Mouse (Mus musculus) gastrocnemius, postnatal 14 days (tissue): ENCODE results near the gene Cbfa2t2. TPM values are rescaled to one million over a fixed set of nuclear protein-coding genes. Genes with fewer than 3 reads are reported as not detected.

Source experiments
- DNase-seq: peaks from one replicate; pipeline ENCODE4 v3.0.0; 2021; ENCODE audit warnings: mixed read lengths
- intact Hi-C: fragments of 180-260 bp; cut with DNase I; formaldehyde crosslinking; loops from one replicate; pipeline ENCODE4 v1.15.1; 2025; ENCODE audit warnings: low total_unique reads
- total RNA-seq, 2 experiments: library from RNA; stranded (reverse); gene quantifications; 2 replicates each; pipeline ENCODE4 v1.2.3; 2021

Gene Cbfa2t2
- total RNA-seq, 2 experiments from 2014 or later: 12.2 to 15.7 TPM

DNA sequence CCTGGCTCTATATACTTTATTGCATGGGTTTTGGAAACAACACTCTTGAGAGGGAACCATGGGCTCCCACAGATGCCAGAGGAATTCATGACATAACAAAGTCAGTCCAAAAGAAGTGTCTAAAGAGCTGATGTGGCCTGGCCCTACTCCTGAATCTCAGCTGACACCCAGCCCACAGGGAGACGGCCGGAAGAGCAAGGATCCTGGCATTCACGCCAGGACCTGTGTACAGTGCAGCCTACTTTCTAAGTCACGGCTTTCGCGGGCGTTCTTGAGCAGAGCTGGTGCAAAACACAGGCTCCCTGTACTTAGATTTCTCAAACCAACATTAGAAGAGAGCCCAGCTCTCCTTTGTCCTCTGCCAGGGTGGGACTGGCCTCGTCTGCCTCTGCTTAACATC, 144.3 kb downstream of the Cbfa2t2 start:
- intact Hi-C loops: no loop called here
- DNase-seq: peak; percentile 73

DNA sequence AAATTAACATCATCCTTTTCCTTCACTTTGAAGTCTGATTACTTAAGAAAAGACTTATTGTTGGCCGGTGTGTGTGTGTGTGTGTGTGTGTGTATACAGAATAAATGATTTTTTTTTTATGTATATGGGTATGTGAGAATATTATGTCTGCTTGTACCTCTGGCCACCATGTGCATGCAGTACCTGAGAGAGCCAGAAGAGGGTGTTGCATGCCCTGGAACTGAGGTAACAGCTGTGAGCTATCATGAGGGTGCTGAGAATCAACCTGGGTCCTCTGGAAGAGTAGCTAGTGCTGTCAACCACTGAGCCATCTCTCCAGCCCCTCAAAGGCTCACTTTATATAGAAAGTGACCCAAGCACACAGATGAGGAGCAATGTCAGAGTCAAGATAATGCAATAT, 145.1 kb downstream of the Cbfa2t2 start:
- DNase-seq: no peak
- intact Hi-C loops: no loop called here

DNA sequence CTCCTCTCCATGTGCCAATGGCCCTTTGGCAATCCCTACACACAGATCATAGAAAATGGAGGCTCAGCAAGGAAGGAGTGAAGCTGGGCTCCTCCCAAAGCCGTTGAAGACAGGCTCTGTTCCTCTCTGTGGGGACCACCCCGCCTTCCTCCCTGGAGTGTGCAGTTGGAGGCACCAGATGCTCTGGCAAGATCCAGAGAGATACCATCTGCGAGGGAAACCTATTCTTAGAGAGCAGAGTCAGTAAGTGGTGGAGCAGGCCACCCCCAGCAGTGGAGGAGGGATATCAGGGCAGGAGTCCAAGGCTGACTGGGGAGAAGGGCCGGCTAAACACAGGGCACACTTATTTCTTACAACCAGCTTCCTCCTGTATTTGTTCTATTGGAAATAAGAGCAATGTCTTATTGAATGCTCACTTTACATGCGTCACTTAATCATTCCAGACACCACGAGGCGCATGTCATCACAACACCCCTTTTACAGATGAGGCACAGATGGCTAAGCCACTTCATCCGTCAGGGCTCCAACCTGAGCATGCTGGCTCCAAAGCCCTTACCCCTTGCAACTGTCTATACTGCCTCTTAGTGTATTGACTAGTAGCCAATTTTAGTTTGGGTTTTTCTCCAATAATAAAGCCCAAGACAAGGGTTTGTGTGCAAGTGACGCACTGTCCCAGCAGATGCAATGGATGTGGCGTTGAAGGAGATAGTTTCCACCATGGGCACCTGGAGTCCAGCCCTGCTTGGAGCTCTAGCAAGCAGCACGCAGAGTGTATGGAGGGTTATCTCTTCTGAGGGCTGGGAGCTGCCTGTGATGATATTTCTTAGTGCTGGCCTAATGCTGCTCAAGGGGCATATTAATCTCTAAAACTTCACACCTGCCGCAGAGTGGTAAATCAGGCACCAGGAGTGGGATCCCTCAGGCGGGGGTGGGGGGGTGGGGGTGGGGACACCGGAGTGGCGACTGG, 147.9 kb downstream of the Cbfa2t2 start:
- DNase-seq: peak; percentile 23
- intact Hi-C loops: no loop called here

DNA sequence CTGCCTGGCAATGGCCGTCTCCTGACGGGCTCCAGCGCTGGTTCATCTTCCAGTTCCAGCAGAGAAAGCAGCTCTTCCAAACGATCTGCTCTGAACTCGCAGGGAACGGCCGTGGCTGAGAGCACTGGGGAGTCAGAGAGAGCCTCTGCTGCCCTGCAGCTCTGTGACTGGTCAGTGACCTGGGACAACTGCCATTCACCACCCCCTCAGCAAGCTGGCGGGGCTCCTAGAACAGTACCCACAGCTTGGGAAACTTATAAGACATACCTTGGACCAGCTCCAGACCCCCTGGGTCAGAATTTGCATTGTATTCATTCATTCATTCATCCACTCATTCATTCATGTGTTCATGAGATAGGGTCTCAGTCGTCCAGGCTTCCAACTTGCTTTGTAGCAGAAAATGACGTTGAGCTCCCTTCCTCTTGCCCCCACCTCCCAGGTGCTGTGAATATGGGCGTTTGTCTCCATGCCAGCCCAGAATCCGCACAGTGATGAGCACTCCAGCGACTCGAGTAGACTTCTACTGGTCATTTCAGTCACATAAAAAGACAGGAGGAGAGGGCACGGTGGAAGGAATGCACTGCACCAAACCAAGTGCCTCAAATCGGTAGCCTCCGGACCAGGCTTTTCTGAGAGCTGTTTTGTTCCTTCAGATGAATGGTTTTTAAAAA, 148.8 kb downstream of the Cbfa2t2 start:
- no peak for DNase-seq

DNA sequence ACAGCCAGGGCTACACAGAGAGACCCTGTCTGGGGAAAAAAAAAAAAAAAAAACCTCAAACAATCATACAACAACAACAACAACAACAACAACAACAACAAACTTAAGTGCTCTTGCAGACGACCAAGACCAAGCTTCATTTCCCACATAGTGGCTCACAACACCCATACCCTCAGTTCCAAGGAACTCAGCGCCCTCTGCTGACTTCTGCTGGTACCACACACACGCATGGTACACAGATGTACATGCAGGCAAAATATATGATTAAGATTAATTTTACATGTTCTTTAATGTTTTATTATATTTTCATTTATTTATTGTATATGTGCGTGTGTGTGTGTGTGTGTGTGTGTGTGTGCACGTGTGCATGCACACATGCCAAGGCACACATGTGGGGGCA, 150.1 kb downstream of the Cbfa2t2 start:
- no peak for DNase-seq

More for the DNA sequence above, 148.8 kb downstream of the Cbfa2t2 start:
- intact Hi-C loops: no loop called here

More for the DNA sequence above, 150.1 kb downstream of the Cbfa2t2 start:
- intact Hi-C loops: no loop called here

Other genes starting within 250 kb of the Cbfa2t2 start
- not detected for gene Bpifb1, start 245.7 kb upstream of the Cbfa2t2 start, total RNA-seq
- not detected for gene Bpifb5, start 212.7 kb upstream of the Cbfa2t2 start, total RNA-seq
- gene Bpifb9a, start 178.6 kb upstream of the Cbfa2t2 start, total RNA-seq: not detected
- gene Bpifb9b, start 129.3 kb upstream of the Cbfa2t2 start, total RNA-seq: not detected
- 10 to 100 TPM in 1 of 2 experiments, 1 to 10 TPM in 1; 8.9 to 12.1 TPM for gene Cdk5rap1, start 63.5 kb upstream of the Cbfa2t2 start, total RNA-seq
- gene Snta1, start 28.4 kb upstream of the Cbfa2t2 start, total RNA-seq: 100 to 1,000 TPM; 146 to 210 TPM
- gene 1700003F12Rik, start 110.6 kb downstream of the Cbfa2t2 start, total RNA-seq: under 1 TPM in 1 of 2 experiments, not detected in 1; 0.31 TPM
- gene Actl10, start 115.3 kb downstream of the Cbfa2t2 start, total RNA-seq: not detected
- 1 to 10 TPM; 1.1 to 1.2 TPM for gene Necab3, start 122.4 kb downstream of the Cbfa2t2 start, total RNA-seq
- 1 to 10 TPM; 2.5 to 3.1 TPM for gene E2f1, start 133.4 kb downstream of the Cbfa2t2 start, total RNA-seq
- 10 to 100 TPM; 14.1 to 14.9 TPM for gene Pxmp4, start 167.2 kb downstream of the Cbfa2t2 start, total RNA-seq
- gene Zfp341, start 176.8 kb downstream of the Cbfa2t2 start, total RNA-seq: 1 to 10 TPM; 1.8 to 1.9 TPM
- under 1 TPM in 1 of 2 experiments, not detected in 1; 0.69 TPM for gene 4930519P11Rik, start 177.0 kb downstream of the Cbfa2t2 start, total RNA-seq
- gene Chmp4b, start 215.2 kb downstream of the Cbfa2t2 start, total RNA-seq: 10 to 100 TPM; 91.1 to 97.2 TPM